Mouse (Mus musculus): ENCODE data around the gene Rbm20. TPM values are rescaled to one million over a fixed set of nuclear protein-coding genes. Genes with fewer than 3 reads are reported as not detected.

The Rbm20 gene
- polyA plus RNA-seq, 1 experiment from 2014 or later, result 3.6 TPM

GRCm38 (mm10) chr19:53682427-53682826 is 5.3 kb downstream of the Rbm20 start:
- Histone ChIP-seq H3K9ac (ENCODE audit: low read depth, low read length) (no peak overlapping the region), H3K27me3 (ENCODE audit: control insufficient read depth, insufficient read depth, low read length) (peaks cover 8% of the 10 kb centered on the region), H3K9me3 (ENCODE audit: control insufficient read depth, low read length) (no peaks in the 10 kb centered on the region), H3K27ac (ENCODE audit: low read depth, low read length) (no peak overlapping the region), H3K36me3 (ENCODE audit: control insufficient read depth, insufficient read depth, low read length) (no peaks in the 10 kb centered on the region), H3K4me1 (ENCODE audit: control insufficient read depth, insufficient read depth, low read length) (no peaks in the 10 kb centered on the region), H3K4me3 (ENCODE audit: low read length) (no peak overlapping the region), H3K4me2 (replicated peaks; ENCODE audit: low read depth, low read length) (no peak overlapping the region)
- no peak for ATAC-seq (ENCODE audit: low FRiP score, low TSS enrichment)
- 43% methylated on average over 8 of the region's 8 CpGs for WGBS

- Histone ChIP-seq H3K9ac (ENCODE audit: low read depth, low read length) (no peak overlapping the region), H3K9me3 (ENCODE audit: control insufficient read depth, low read length) (no peaks in the 10 kb centered on the region), H3K36me3 (ENCODE audit: control insufficient read depth, insufficient read depth, low read length) (no peaks in the 10 kb centered on the region), H3K27me3 (ENCODE audit: control insufficient read depth, insufficient read depth, low read length) (peaks cover 3% of the 10 kb centered on the region; the same call in 1 of the 2 replicates), H3K27ac (ENCODE audit: low read depth, low read length) (no peak overlapping the region), H3K4me2 (replicated peaks; ENCODE audit: low read depth, low read length) (no peak overlapping the region), H3K4me1 (ENCODE audit: control insufficient read depth, insufficient read depth, low read length) (no peaks in the 10 kb centered on the region), H3K4me3 (ENCODE audit: low read length) (no peak overlapping the region)
- ATAC-seq (ENCODE audit: low FRiP score, low TSS enrichment), result no peak
- 84% methylated on average over 5 of the region's 5 CpGs for WGBS
Measured at GRCm38 (mm10) chr19:53687592-53687991, 10.5 kb downstream of the Rbm20 start.

- Histone ChIP-seq H3K27me3 (ENCODE audit: control insufficient read depth, insufficient read depth, low read length) (no peaks in the 10 kb centered on the region), H3K27ac (ENCODE audit: low read depth, low read length) (no peak overlapping the region), H3K9ac (ENCODE audit: low read depth, low read length) (no peak overlapping the region), H3K4me2 (replicated peaks; ENCODE audit: low read depth, low read length) (no peak overlapping the region), H3K4me3 (ENCODE audit: low read length) (no peak overlapping the region), H3K9me3 (ENCODE audit: control insufficient read depth, low read length) (no peaks in the 10 kb centered on the region), H3K36me3 (ENCODE audit: control insufficient read depth, insufficient read depth, low read length) (no peaks in the 10 kb centered on the region), H3K4me1 (ENCODE audit: control insufficient read depth, insufficient read depth, low read length) (no peaks in the 10 kb centered on the region)
- no peak for ATAC-seq (ENCODE audit: low FRiP score, low TSS enrichment)
- WGBS, result 70% methylated on average over 10 of the region's 10 CpGs
Measured at GRCm38 (mm10) chr19:53690816-53691215, 13.7 kb downstream of the Rbm20 start.

GRCm38 (mm10) chr19:53694020-53694419 is 16.9 kb downstream of the Rbm20 start:
- Histone ChIP-seq H3K9me3 (ENCODE audit: control insufficient read depth, low read length) (no peaks in the 10 kb centered on the region), H3K27ac (ENCODE audit: low read depth, low read length) (no peak overlapping the region), H3K9ac (ENCODE audit: low read depth, low read length) (no peak overlapping the region), H3K4me1 (ENCODE audit: control insufficient read depth, insufficient read depth, low read length) (peaks cover 5% of the 10 kb centered on the region; the same call in 1 of the 2 replicates), H3K36me3 (ENCODE audit: control insufficient read depth, insufficient read depth, low read length) (no peaks in the 10 kb centered on the region), H3K4me3 (ENCODE audit: low read length) (no peak overlapping the region), H3K4me2 (replicated peaks; ENCODE audit: low read depth, low read length) (no peak overlapping the region), H3K27me3 (ENCODE audit: control insufficient read depth, insufficient read depth, low read length) (no peaks in the 10 kb centered on the region)
- ATAC-seq (ENCODE audit: low FRiP score, low TSS enrichment), result no peak
- WGBS, result 43% methylated on average over 1 of the region's 1 CpGs

- Histone ChIP-seq H3K36me3 (ENCODE audit: control insufficient read depth, insufficient read depth, low read length) (no peaks in the 10 kb centered on the region), H3K4me1 (ENCODE audit: control insufficient read depth, insufficient read depth, low read length) (peaks cover 5% of the 10 kb centered on the region), H3K27ac (ENCODE audit: low read depth, low read length) (no peak overlapping the region), H3K9ac (ENCODE audit: low read depth, low read length) (no peak overlapping the region), H3K4me3 (ENCODE audit: low read length) (no peak overlapping the region), H3K9me3 (ENCODE audit: control insufficient read depth, low read length) (no peaks in the 10 kb centered on the region), H3K27me3 (ENCODE audit: control insufficient read depth, insufficient read depth, low read length) (no peaks in the 10 kb centered on the region), H3K4me2 (replicated peaks; ENCODE audit: low read depth, low read length) (no peak overlapping the region)
- WGBS, result 77% methylated on average over 6 of the region's 6 CpGs
- ATAC-seq (ENCODE audit: low FRiP score, low TSS enrichment), result no peak
Measured at GRCm38 (mm10) chr19:53696079-53696478, 19.0 kb downstream of the Rbm20 start.

- no peak for ATAC-seq (ENCODE audit: low FRiP score, low TSS enrichment)
- 79% methylated on average over 3 of the region's 3 CpGs for WGBS
- no peak overlapping the region for H3K27ac ChIP-seq (ENCODE audit: low read depth, low read length)
Measured at GRCm38 (mm10) chr19:53696655-53697054, 19.5 kb downstream of the Rbm20 start.

GRCm38 (mm10) chr19:53697376-53698126 is 20.4 kb downstream of the Rbm20 start:
- no peak overlapping the region for H3K27ac ChIP-seq (ENCODE audit: low read depth, low read length)
- no peak overlapping the region for H3K9ac ChIP-seq (ENCODE audit: low read depth, low read length)
- peaks cover 5% of the 10 kb centered on the region for H3K4me1 ChIP-seq (ENCODE audit: control insufficient read depth, insufficient read depth, low read length)
- H3K4me3 ChIP-seq (ENCODE audit: low read length), result no peak overlapping the region
- H3K27me3 ChIP-seq (ENCODE audit: control insufficient read depth, insufficient read depth, low read length), result no peaks in the 10 kb centered on the region
- no peaks in the 10 kb centered on the region for H3K36me3 ChIP-seq (ENCODE audit: control insufficient read depth, insufficient read depth, low read length)
- H3K9me3 ChIP-seq (ENCODE audit: control insufficient read depth, low read length), result no peaks in the 10 kb centered on the region
- no peak overlapping the region for H3K4me2 ChIP-seq (replicated peaks; ENCODE audit: low read depth, low read length)
- WGBS, result 55% methylated on average over 24 of the region's 24 CpGs
- 0 out of 2 replicates have a peak, but pooled peaks have one; percentile 35 for ATAC-seq (ENCODE audit: low FRiP score, low TSS enrichment)

More at GRCm38 (mm10) chr19:53696655-53697054, 19.5 kb downstream of the Rbm20 start:
- no peak overlapping the region for H3K4me3 ChIP-seq (ENCODE audit: low read length)
- H3K4me1 ChIP-seq (ENCODE audit: control insufficient read depth, insufficient read depth, low read length), result peaks cover 5% of the 10 kb centered on the region
- H3K36me3 ChIP-seq (ENCODE audit: control insufficient read depth, insufficient read depth, low read length), result no peaks in the 10 kb centered on the region
- no peaks in the 10 kb centered on the region for H3K9me3 ChIP-seq (ENCODE audit: control insufficient read depth, low read length)
- no peak overlapping the region for H3K4me2 ChIP-seq (replicated peaks; ENCODE audit: low read depth, low read length)
- no peak overlapping the region for H3K9ac ChIP-seq (ENCODE audit: low read depth, low read length)
- H3K27me3 ChIP-seq (ENCODE audit: control insufficient read depth, insufficient read depth, low read length), result no peaks in the 10 kb centered on the region

- no peaks in the 10 kb centered on the region for H3K36me3 ChIP-seq (ENCODE audit: control insufficient read depth, insufficient read depth, low read length)
- no peaks in the 10 kb centered on the region for H3K27me3 ChIP-seq (ENCODE audit: control insufficient read depth, insufficient read depth, low read length)
- no peak overlapping the region for H3K27ac ChIP-seq (ENCODE audit: low read depth, low read length)
- no peak overlapping the region for H3K9ac ChIP-seq (ENCODE audit: low read depth, low read length)
- H3K9me3 ChIP-seq (ENCODE audit: control insufficient read depth, low read length), result no peaks in the 10 kb centered on the region
- H3K4me2 ChIP-seq (replicated peaks; ENCODE audit: low read depth, low read length), result no peak overlapping the region
- no peak overlapping the region for H3K4me3 ChIP-seq (ENCODE audit: low read length)
- 14% methylated on average over 7 of the region's 7 CpGs for WGBS
- peaks cover 7% of the 10 kb centered on the region for H3K4me1 ChIP-seq (ENCODE audit: control insufficient read depth, insufficient read depth, low read length)
- no peak for ATAC-seq (ENCODE audit: low FRiP score, low TSS enrichment)
Measured at GRCm38 (mm10) chr19:53699671-53700070, 22.6 kb downstream of the Rbm20 start.

- Histone ChIP-seq H3K9ac (ENCODE audit: low read depth, low read length) (no peak overlapping the region), H3K27ac (ENCODE audit: low read depth, low read length) (no peak overlapping the region), H3K36me3 (ENCODE audit: control insufficient read depth, insufficient read depth, low read length) (no peaks in the 10 kb centered on the region), H3K27me3 (ENCODE audit: control insufficient read depth, insufficient read depth, low read length) (no peaks in the 10 kb centered on the region), H3K4me3 (ENCODE audit: low read length) (no peak overlapping the region), H3K9me3 (ENCODE audit: control insufficient read depth, low read length) (no peaks in the 10 kb centered on the region), H3K4me1 (ENCODE audit: control insufficient read depth, insufficient read depth, low read length) (peaks cover 10% of the 10 kb centered on the region), H3K4me2 (replicated peaks; ENCODE audit: low read depth, low read length) (no peak overlapping the region)
- WGBS, result 84% methylated on average over 9 of the region's 9 CpGs
- no peak for ATAC-seq (ENCODE audit: low FRiP score, low TSS enrichment)
Measured at GRCm38 (mm10) chr19:53701434-53701833, 24.3 kb downstream of the Rbm20 start.

All from kidney, embryonic 14.5 days (tissue).